Mouse (Mus musculus) CH12.LX (cell line): ENCODE data around the gene 9530053A07Rik. TPM values are rescaled to one million over a fixed set of nuclear protein-coding genes. Genes with fewer than 3 reads are reported as not detected.

Experiments used
- DNase-seq: peaks from one replicate; pipeline ENCODE4 v3.0.0-alpha.2; 2013; ENCODE audit errors: extremely low read depth
- H3K27ac ChIP-seq: 2 replicates; pipeline ENCODE4 v1.5.1; 2012; ENCODE audit warnings: low read depth, mild to moderate bottlenecking, control low read depth, moderate library complexity; ENCODE audit not compliant: insufficient read depth
- H3K27me3 ChIP-seq: replicated peaks from 2 replicates; pipeline ENCODE3; 2012; ENCODE audit warnings: inconsistent platforms
- H3K36me3 ChIP-seq, 2 experiments: replicated peaks in 1 of 2; 2 replicates each; pipeline versions ENCODE3 to v1.6.1; 2012; ENCODE audit warnings: inconsistent platforms in 1 of 2, low read length in 1 of 2, mild to moderate bottlenecking in 1 of 2, mixed read lengths in 1 of 2, moderate library complexity in 1 of 2; ENCODE audit not compliant: control insufficient read depth in 1 of 2, insufficient read depth in 1 of 2
- H3K4me1 ChIP-seq, 2 experiments: 2 replicates each; pipeline ENCODE4 v1.6.1; 2012; ENCODE audit warnings: inconsistent platforms in 1 of 2, moderate library complexity in 1 of 2; ENCODE audit not compliant: insufficient read depth in 2 of 2, control insufficient read depth in 1 of 2
- H3K4me2 ChIP-seq: 2 replicates; pipeline ENCODE4 v1.6.1; 2012; ENCODE audit warnings: low read depth, mild to moderate bottlenecking, control low read depth; ENCODE audit not compliant: poor library complexity, insufficient read depth, severe bottlenecking
- H3K4me3 ChIP-seq, 3 experiments: fragments of 150-350 bp in 1 of 3; sonication (generic) in 1 of 3; replicated peaks in 1 of 3; 2 replicates each; pipeline versions ENCODE3 to v1.5.1; 2011 to 2012; ENCODE audit warnings: low read depth in 2 of 3, low read length in 2 of 3, mild to moderate bottlenecking in 2 of 3, moderate library complexity in 2 of 3, control low read depth in 1 of 3, improper control_type of control experiment in 1 of 3, inconsistent platforms in 1 of 3, mixed read lengths in 1 of 3; ENCODE audit not compliant: poor library complexity in 1 of 3
- H3K79me2 ChIP-seq: replicated peaks from 2 replicates; pipeline ENCODE4 v1.6.1; 2012; ENCODE audit warnings: mild to moderate bottlenecking, moderate library complexity; ENCODE audit not compliant: control insufficient read depth, poor library complexity, insufficient read depth, severe bottlenecking; ENCODE audit errors: extremely low read depth
- H3K9ac ChIP-seq: 2 replicates; pipeline ENCODE4 v1.6.1; 2012; ENCODE audit warnings: low read depth, mild to moderate bottlenecking, control low read depth, moderate library complexity; ENCODE audit not compliant: insufficient read depth
- H3K9me3 ChIP-seq: replicated peaks from 2 replicates; pipeline ENCODE3; 2012; ENCODE audit warnings: low read length, inconsistent platforms, mixed read lengths
- E2F4 ChIP-seq: IDR thresholded peaks from 2 replicates; pipeline ENCODE4 v1.6.1; 2011; ENCODE audit warnings: low read depth, low read length, improper control_type of control experiment; ENCODE audit not compliant: insufficient replicate concordance
- ELF1 ChIP-seq: IDR thresholded peaks from 2 replicates; pipeline ENCODE4 v1.6.1; 2014; ENCODE audit warnings: low read depth, mild to moderate bottlenecking, inconsistent platforms, low read length, improper control_type of control experiment
- GABPA ChIP-seq: IDR thresholded peaks from 2 replicates; pipeline ENCODE4 v1.6.1; 2012; ENCODE audit warnings: low read depth, low read length, improper control_type of control experiment, inconsistent platforms; ENCODE audit not compliant: insufficient replicate concordance
- HCFC1 ChIP-seq: IDR thresholded peaks from 2 replicates; pipeline ENCODE4 v1.6.1; 2012; ENCODE audit warnings: low read depth, mild to moderate bottlenecking, inconsistent platforms, low read length, improper control_type of control experiment
- MXI1 ChIP-seq: IDR thresholded peaks from 2 replicates; pipeline ENCODE4 v1.6.1; 2011; ENCODE audit warnings: mild to moderate bottlenecking, low read depth, low read length, improper control_type of control experiment
- NELFE ChIP-seq: IDR thresholded peaks from 2 replicates; pipeline ENCODE4 v1.6.1; 2011; ENCODE audit warnings: low read depth, low read length, improper control_type of control experiment
- RCOR1 ChIP-seq: conservative IDR thresholded peaks from 2 replicates; pipeline ENCODE4 v1.6.1; 2012; ENCODE audit warnings: low read depth, mild to moderate bottlenecking, inconsistent platforms, low read length, improper control_type of control experiment
- SIN3A ChIP-seq: IDR thresholded peaks from 2 replicates; pipeline ENCODE4 v1.6.1; 2012; ENCODE audit warnings: low read length, improper control_type of control experiment, inconsistent platforms
- SMC3 ChIP-seq: IDR thresholded peaks from 2 replicates; pipeline ENCODE4 v1.6.1; 2011; ENCODE audit warnings: low read depth, low read length, improper control_type of control experiment
- TBP ChIP-seq: conservative IDR thresholded peaks from 2 replicates; pipeline ENCODE4 v1.6.1; 2011; ENCODE audit warnings: low read depth, low read length, improper control_type of control experiment
- TCF12 ChIP-seq: IDR thresholded peaks from 2 replicates; pipeline ENCODE4 v1.6.1; 2014; ENCODE audit warnings: low read depth, mild to moderate bottlenecking, inconsistent platforms, low read length, improper control_type of control experiment
- ZC3H11A ChIP-seq: IDR thresholded peaks from 2 replicates; pipeline ENCODE4 v1.6.1; 2012; ENCODE audit warnings: low read depth, mild to moderate bottlenecking, inconsistent platforms, low read length, improper control_type of control experiment
- ZNF384 ChIP-seq: IDR thresholded peaks from 2 replicates; pipeline ENCODE4 v1.6.1; 2012; ENCODE audit warnings: low read depth, low read length, improper control_type of control experiment, inconsistent platforms
- dilution Hi-C: fragments of 300-500 bp; cut with MboI; formaldehyde crosslinking; loops from 2 replicates; pipeline ENCODE4 v1.14.3; 2020; ENCODE audit warnings: low sequenced_read_pairs; ENCODE audit not compliant: extremely low pct_unique_long_range_greater_than_20kb, extremely low pct_ligation_motif_present
- in situ Hi-C: fragments of 300-500 bp; cut with MboI; formaldehyde crosslinking; loops from 3 replicates; pipeline ENCODE4 v1.14.3; 2019; ENCODE audit warnings: low sequenced_read_pairs, low pct_ligation_motif_present, low pct_unique_long_range_greater_than_20kb, mixed read lengths
- polyA plus RNA-seq: library from polyadenylated mRNA; unstranded; fragments of >175 nt; gene quantifications from 2 replicates; pipeline ENCODE4 v1.2.1, GENCODE M21; 2012; ENCODE audit warnings: low read depth; ENCODE audit not compliant: insufficient read length
- total RNA-seq, 2 experiments: library from RNA; depleted of rRNA; stranded (reverse); fragments of 300-350 nt in 1 of 2; fragments of >200 nt in 1 of 2; gene quantifications; 2 replicates each; pipeline ENCODE4 v1.2.3; 2012 to 2014

The 9530053A07Rik gene
- total and polyA plus RNA-seq, 3 experiments, result 0.03 to 0.64 (median 0.05) TPM

DNA sequence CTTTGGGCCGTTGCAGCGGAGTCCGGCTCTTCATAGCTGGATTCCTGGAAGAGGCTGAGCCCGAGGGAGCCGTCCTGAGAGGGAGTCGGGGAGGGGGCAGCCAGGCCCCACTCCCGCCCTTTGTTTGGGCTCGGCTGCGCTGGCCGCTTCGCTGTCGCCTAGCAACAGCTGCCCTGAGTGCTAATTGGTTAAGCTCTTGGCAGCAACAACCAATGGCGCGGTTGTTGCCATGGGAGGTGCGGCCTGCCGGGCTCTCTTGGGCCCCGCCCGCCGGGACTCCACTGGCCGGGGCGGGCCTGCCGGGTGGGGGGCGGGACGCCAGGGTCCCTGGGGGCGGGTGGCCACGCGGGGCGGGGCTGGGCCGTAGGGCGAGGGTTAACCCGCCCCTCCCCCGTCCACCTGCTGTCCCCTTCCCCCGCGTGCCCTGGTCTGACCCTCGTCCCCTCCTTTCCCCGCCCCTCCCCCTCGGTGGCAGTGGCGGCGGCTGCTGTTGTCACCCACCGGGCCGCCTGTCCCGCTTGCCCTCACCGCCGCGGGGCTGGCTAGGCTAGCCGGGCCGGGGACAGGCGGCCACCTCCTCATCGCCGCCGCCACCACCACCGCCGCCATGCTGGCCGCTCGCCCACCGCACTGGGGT, 50.6 kb downstream of the 9530053A07Rik start:
- Histone ChIP-seq H3K79me2 (peaks cover 7% of the 10 kb centered on the region), H3K4me3 (no peak overlapping the region), H3K9ac (no peak overlapping the region), H3K4me2 (no peak overlapping the region), H3K27me3 (no peaks in the 10 kb centered on the region), H3K9me3 (no peaks in the 10 kb centered on the region), H3K27ac (no peak overlapping the region), H3K4me1 (peaks cover 0 to 6% of the 10 kb centered on the region in 2 experiments; a peak in 1 of 4 replicates), H3K36me3 (peaks cover 88 to 100% of the 10 kb centered on the region in 2 experiments)
- no peak for TF ChIP-seq HCFC1
- TF ChIP-seq SMC3, result no peak
- in situ Hi-C loops, result no loop called here
- peak; percentile 51 for DNase-seq
- dilution Hi-C loops, result no loop called here

DNA sequence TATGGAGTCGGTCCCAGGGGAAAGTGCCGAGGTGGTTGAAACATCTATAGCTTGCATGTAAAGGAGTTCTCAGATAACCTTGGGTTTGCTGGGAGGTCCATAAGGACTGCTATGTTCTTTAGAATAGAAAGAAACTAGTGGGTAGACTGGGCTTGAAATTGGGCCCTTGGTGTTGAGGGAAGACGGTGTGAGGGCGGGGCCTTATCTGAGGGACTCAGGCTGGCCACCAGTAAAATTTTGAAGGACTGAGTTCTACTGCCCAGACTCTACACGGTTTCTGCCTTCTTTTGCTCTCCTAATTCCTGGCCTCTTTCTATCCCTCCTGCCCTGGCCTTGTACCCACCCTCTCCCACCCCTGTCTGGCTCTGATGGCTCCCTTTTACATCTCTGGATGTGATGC, 51.6 kb downstream of the 9530053A07Rik start:
- no peaks in the 10 kb centered on the region for H3K79me2 ChIP-seq
- H3K4me1 ChIP-seq, result no peaks in the 10 kb centered on the region
- DNase-seq, result no peak
- no peak overlapping the region for H3K4me3 ChIP-seq
- no peak overlapping the region for H3K4me2 ChIP-seq
- dilution Hi-C loops (no loop called here), in situ Hi-C loops (no loop called here)
- TF ChIP-seq GABPA, result no peak
- no peaks in the 10 kb centered on the region for H3K9me3 ChIP-seq
- H3K36me3 ChIP-seq, result peaks cover 88 to 100% of the 10 kb centered on the region in 2 experiments
- no peak overlapping the region for H3K9ac ChIP-seq
- no peak overlapping the region for H3K27ac ChIP-seq
- no peaks in the 10 kb centered on the region for H3K27me3 ChIP-seq

DNA sequence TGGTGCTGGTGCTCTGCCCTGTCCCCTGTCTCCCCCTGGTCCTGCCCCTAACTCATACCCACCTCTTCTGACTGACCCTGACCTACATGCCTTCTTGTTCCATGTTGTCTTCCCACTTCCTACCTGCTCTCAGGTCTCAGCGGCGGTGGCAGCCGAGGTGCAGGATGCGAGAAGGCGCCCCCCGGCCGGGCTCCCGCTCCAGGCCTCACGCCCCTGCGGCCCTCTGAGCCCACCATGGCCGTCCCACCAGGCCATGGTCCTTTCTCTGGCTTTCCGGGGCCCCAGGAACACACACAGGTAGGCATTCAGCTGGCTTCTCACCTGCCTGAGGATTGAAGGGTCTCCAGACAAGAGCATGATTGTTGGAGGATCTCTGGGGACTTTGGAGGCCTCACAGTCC, 52.1 kb downstream of the 9530053A07Rik start:
- H3K9me3 ChIP-seq, result no peaks in the 10 kb centered on the region
- DNase-seq, result no peak
- dilution Hi-C loops (no loop called here), in situ Hi-C loops (no loop called here)
- no peak overlapping the region for H3K4me2 ChIP-seq
- no peak overlapping the region for H3K9ac ChIP-seq
- no peak for TF ChIP-seq SIN3A
- TF ChIP-seq TBP, result no peak
- TF ChIP-seq HCFC1, result no peak
- TF ChIP-seq NELFE, result no peak
- no peak for TF ChIP-seq TCF12
- no peak for TF ChIP-seq RCOR1
- no peak for TF ChIP-seq ZC3H11A
- TF ChIP-seq GABPA, result no peak
- no peak for TF ChIP-seq MXI1
- TF ChIP-seq ZNF384, result no peak
- no peak for TF ChIP-seq ELF1
- no peak for TF ChIP-seq E2F4
- no peak for TF ChIP-seq SMC3
- H3K27ac ChIP-seq, result no peak overlapping the region
- H3K79me2 ChIP-seq, result no peaks in the 10 kb centered on the region
- no peak overlapping the region for H3K4me3 ChIP-seq
- no peaks in the 10 kb centered on the region for H3K4me1 ChIP-seq
- H3K36me3 ChIP-seq, result peaks cover 88 to 100% of the 10 kb centered on the region in 2 experiments
- no peaks in the 10 kb centered on the region for H3K27me3 ChIP-seq
